Mouse (Mus musculus) forebrain, embryonic 14.5 days (tissue): ENCODE measurements around the gene Tyk2. TPM values are rescaled to one million over a fixed set of nuclear protein-coding genes. Genes with fewer than 3 reads are reported as not detected.
A peak's percentile ranks its signal among the peaks of the same experiment; 100 is the strongest.

Experiments
- ATAC-seq: fragments of 200-750 bp; cut with Nextera tagmentation; 2 replicates; pipeline ENCODE4 v1.8.0; 2017; ENCODE audit warnings: mild to moderate bottlenecking, moderate library complexity
- DNase-seq: peaks from one replicate; pipeline ENCODE4 v3.0.0-alpha.2; 2015; ENCODE audit warnings: low spot score
- H3K27ac ChIP-seq: fragments of 300-500 bp; sonication (generic); 2 replicates; pipeline ENCODE4 v1.5.1; 2014; ENCODE audit warnings: low read depth, mild to moderate bottlenecking, control low read depth, low read length, moderate library complexity
- H3K27me3 ChIP-seq: fragments of 300-500 bp; sonication (generic); replicated peaks from 2 replicates; pipeline ENCODE4 v1.6.1; 2014; ENCODE audit warnings: low read length, control low read depth, mixed read lengths; ENCODE audit not compliant: control insufficient read depth, insufficient read depth
- H3K36me3 ChIP-seq: fragments of 300-500 bp; sonication (generic); 2 replicates; pipeline ENCODE4 v1.6.1; 2014; ENCODE audit warnings: low read length, control low read depth; ENCODE audit not compliant: control insufficient read depth, insufficient read depth
- H3K4me1 ChIP-seq: fragments of 300-500 bp; sonication (generic); 2 replicates; pipeline ENCODE4 v1.6.1; 2014; ENCODE audit warnings: antibody characterized with exemption, low read length, control low read depth; ENCODE audit not compliant: control insufficient read depth, insufficient read depth
- H3K4me2 ChIP-seq: fragments of 300-500 bp; sonication (generic); 2 replicates; pipeline ENCODE4 v1.6.1; 2014; ENCODE audit warnings: mild to moderate bottlenecking, control low read depth, low read length
- H3K4me3 ChIP-seq: fragments of 300-500 bp; sonication (generic); 2 replicates; pipeline ENCODE4 v1.5.1; 2014; ENCODE audit warnings: low read depth, low read length, control low read depth
- H3K9ac ChIP-seq: fragments of 300-500 bp; sonication (generic); 2 replicates; pipeline ENCODE4 v1.6.1; 2014; ENCODE audit warnings: mild to moderate bottlenecking, low read length, control low read depth, moderate library complexity
- H3K9me3 ChIP-seq: fragments of 300-500 bp; sonication (generic); replicated peaks from 2 replicates; pipeline ENCODE4 v1.6.1; 2016; ENCODE audit warnings: low read length, control low read depth, mixed read lengths; ENCODE audit not compliant: control insufficient read depth
- WGBS: fragments of 180-500 bp; shearing (Covaris S2); extraction: QIAGEN DNeasy Blood & Tissue Kit; methylation state at CpG from one replicate; pipeline ENCODE4 v1.1.7; 2014; 5-methylcytosine and 5-hydroxymethylcytosine counted together
- polyA plus RNA-seq: library from polyadenylated mRNA; unstranded; fragments of >200 nt; fragmentation: Nextera tagmentation; extraction: Ambion mirVana; gene quantifications from 2 replicates; pipeline ENCODE4 v1.2.1, GENCODE M21; 2014

Gene Tyk2
- polyA plus RNA-seq, 1 experiment from 2014 or later, result 5.0 TPM

GRCm38 (mm10) chr9:21105760-21106564 lies 25.1 kb downstream of the Tyk2 start:
- ATAC-seq (no peak), DNase-seq (no peak)
- H3K4me2 ChIP-seq, result no peak overlapping the region
- H3K4me3 ChIP-seq, result no peak overlapping the region
- no peaks in the 10 kb centered on the region for H3K9me3 ChIP-seq
- 86% methylated on average over 5 of the region's 5 CpGs for WGBS
- H3K36me3 ChIP-seq, result peaks cover 3% of the 10 kb centered on the region; the same call in 1 of the 2 replicates
- H3K27ac ChIP-seq, result no peak overlapping the region
- no peaks in the 10 kb centered on the region for H3K4me1 ChIP-seq
- H3K9ac ChIP-seq, result no peak overlapping the region
- H3K27me3 ChIP-seq, result no peaks in the 10 kb centered on the region

GRCm38 (mm10) chr9:21104814-21105213 lies 26.2 kb downstream of the Tyk2 start:
- no peak for DNase-seq
- Histone ChIP-seq H3K4me3 (no peak overlapping the region), H3K27me3 (no peaks in the 10 kb centered on the region), H3K4me1 (no peaks in the 10 kb centered on the region), H3K4me2 (no peak overlapping the region), H3K9me3 (no peaks in the 10 kb centered on the region), H3K27ac (no peak overlapping the region), H3K36me3 (peaks cover 3% of the 10 kb centered on the region; the same call in 1 of the 2 replicates), H3K9ac (no peak overlapping the region)
- WGBS, result 91% methylated on average over 6 of the region's 6 CpGs
- no peak for ATAC-seq

DNA sequence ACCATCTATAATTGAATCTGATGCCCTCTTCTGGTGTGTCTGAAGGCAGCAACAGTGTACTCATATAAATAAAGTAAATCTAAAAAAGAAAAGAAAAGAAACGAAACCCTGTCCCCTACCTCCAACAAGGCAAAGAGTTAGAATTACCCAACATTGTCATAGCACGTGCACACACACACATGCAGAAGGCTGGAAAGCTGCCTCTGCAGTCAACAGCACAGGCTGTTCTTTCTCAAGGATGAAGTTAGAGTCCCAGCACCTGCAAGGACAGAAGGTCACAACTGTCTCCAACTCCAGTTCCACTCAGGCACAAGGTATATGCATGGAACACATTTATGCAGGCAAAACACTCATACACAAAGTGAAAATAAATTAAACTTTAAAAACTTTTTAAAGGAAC lies 29.0 kb downstream of the Tyk2 start:
- H3K4me3 ChIP-seq, result no peak overlapping the region
- ATAC-seq (no peak), DNase-seq (no peak)
- H3K36me3 ChIP-seq, result peaks cover 3% of the 10 kb centered on the region; the same call in 1 of the 2 replicates
- no peaks in the 10 kb centered on the region for H3K9me3 ChIP-seq
- H3K27ac ChIP-seq, result no peak overlapping the region
- WGBS, result 91% methylated on average over 2 of the region's 2 CpGs
- no peaks in the 10 kb centered on the region for H3K4me1 ChIP-seq
- no peaks in the 10 kb centered on the region for H3K27me3 ChIP-seq
- no peak overlapping the region for H3K9ac ChIP-seq
- H3K4me2 ChIP-seq, result no peak overlapping the region

DNA sequence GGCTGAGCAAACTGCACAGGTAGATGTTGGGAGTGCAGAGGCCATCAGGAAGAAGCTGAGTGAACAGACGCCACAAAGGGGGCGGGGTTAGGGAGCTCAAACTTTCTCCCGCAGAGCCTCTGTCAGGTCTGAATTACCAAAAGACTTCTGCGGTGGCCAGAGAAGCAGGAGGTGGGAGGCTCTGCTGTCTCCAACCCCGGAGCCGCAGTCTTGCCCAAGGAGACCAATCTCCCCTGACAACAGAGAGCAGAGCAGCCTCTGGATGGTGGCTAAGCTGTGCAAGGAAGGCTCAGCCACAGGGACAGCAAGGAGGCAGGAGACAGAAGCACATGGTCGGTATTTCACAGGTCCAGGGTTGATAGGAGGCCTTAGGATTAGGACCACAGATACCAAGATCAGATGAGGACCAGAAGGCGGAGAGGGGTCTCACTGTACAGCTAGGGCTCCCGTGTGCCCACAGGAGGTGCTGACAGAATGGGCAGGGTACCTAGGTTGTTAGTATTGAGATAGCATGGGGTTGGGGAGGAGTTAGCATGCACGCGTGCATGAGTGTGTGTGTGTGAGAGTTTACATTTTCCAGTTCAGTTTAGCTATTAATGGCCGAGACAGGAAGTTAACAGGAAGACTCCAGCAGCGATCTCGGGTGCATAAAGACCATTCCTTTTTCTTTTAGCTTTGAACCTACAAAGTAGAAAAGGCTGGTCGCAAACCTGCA lies 30.4 kb downstream of the Tyk2 start:
- Histone ChIP-seq H3K9me3 (no peaks in the 10 kb centered on the region), H3K27me3 (no peaks in the 10 kb centered on the region), H3K9ac (no peak overlapping the region), H3K36me3 (peaks cover 3% of the 10 kb centered on the region; the same call in 1 of the 2 replicates), H3K4me1 (no peaks in the 10 kb centered on the region), H3K4me2 (no peak overlapping the region), H3K4me3 (no peak overlapping the region), H3K27ac (no peak overlapping the region)
- WGBS, result 48% methylated on average over 15 of the region's 15 CpGs
- ATAC-seq (no peak), DNase-seq (no peak)

DNA sequence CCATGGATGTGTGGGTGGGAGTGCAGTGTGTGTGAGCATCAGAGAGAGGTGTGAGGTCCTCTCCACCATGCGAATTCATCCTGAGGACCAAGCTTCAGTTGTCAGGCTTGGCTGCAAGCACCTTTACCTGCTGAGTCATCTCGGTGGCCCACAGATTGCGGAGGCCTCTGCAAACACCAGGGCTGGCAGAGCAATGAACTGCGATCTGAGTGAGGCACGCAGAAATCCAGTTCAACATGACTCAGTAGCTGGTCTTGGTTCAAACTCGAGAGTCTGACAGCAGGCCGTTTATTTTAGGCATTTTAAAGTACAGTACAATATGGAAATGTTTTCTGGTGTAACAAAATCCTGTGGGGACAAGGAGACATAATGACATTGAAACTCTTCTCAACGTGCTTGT lies 33.2 kb downstream of the Tyk2 start:
- H3K9me3 ChIP-seq, result no peaks in the 10 kb centered on the region
- no peak overlapping the region for H3K27ac ChIP-seq
- no peak overlapping the region for H3K4me3 ChIP-seq
- H3K9ac ChIP-seq, result no peak overlapping the region
- H3K4me2 ChIP-seq, result no peak overlapping the region
- 88% methylated on average over 8 of the region's 8 CpGs for WGBS
- DNase-seq (no peak), ATAC-seq (no peak)
- no peaks in the 10 kb centered on the region for H3K27me3 ChIP-seq
- no peaks in the 10 kb centered on the region; the same call in 1 of the 2 replicates for H3K36me3 ChIP-seq
- no peaks in the 10 kb centered on the region for H3K4me1 ChIP-seq

DNA sequence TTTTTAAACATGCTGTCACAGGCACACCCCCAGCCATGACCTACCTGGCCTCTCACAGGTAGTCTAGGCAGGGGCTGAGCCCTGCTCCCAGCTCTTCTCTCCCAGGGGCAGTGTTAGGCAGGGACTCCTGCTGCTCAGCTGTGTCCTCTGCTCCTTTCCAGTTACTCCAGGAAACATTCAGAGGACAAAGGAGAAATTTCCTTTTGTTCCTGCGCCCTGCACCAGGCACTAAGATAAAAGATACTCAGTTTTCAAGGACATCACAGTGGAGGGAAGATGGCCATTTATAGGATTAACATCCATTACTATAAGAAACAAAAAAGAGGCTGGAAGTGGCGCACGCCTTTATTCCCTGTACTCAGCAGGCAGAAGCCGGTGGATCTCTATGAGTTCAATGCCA lies 35.1 kb downstream of the Tyk2 start:
- H3K27me3 ChIP-seq, result no peaks in the 10 kb centered on the region
- H3K4me2 ChIP-seq, result no peak overlapping the region
- H3K4me1 ChIP-seq, result no peaks in the 10 kb centered on the region; the same call in 1 of the 2 replicates
- H3K27ac ChIP-seq, result no peak overlapping the region
- no peak overlapping the region for H3K4me3 ChIP-seq
- DNase-seq, result no peak
- 51% methylated on average over 4 of the region's 4 CpGs for WGBS
- H3K9ac ChIP-seq, result no peak overlapping the region
- H3K36me3 ChIP-seq, result no peaks in the 10 kb centered on the region
- H3K9me3 ChIP-seq, result no peaks in the 10 kb centered on the region
- ATAC-seq, result no peak

DNA sequence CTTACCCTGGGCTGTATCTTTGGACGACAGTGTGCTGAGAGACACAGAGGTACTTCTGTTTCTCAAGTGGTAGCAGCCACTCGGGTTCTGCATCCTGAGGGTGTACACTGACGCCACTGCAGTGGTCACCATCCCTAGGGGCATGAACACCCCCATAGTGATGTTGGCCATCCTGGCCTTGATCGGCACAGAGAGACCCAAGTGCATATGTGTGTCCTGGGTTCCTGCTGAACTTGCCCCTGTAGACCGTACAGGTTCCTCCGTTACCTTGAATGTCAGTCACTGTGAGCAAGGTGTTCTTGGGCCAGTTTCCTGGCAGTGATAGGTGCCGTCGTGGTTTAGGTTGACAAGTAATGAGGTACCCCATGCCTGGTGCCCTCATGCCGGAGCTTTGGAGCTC lies 37.6 kb downstream of the Tyk2 start:
- 95% methylated on average over 9 of the region's 9 CpGs for WGBS
- no peak for ATAC-seq

DNA sequence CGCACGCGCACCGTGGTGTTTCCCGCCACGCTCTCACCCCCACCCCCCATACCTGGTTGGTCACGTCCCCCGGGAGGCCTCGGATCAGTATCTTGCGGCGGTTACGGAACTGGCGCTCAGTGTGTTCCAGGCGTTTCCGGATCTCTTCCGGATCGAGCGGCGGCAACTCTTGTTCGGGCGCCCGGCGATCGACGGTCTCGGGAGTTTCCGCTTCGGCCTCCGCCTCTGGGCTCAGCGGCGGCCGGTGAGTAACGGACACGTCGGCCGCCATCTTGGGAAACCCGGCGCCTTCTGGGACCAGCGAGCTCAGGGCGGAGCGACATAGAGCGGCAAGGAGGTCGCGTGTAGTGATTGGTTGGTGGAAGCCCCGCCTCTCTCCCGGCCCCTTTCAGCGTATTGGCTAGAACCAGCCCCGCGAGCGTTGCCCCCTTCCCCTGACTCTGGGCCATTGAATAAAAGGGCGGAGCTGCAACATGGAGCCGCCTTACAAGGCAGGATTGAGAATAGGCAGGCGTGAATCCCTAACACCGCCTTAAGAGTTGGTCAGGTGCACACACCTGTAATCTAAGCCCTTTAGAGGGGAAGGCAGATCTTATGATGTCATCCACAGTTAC lies 39.2 kb downstream of the Tyk2 start, which contains the start of the genes Gm38431 and Raver1:
Gene Gm38431, minus strand, starts transcription at position 291 of the 614 bp plus-strand sequence.
Gene Raver1, minus strand, starts transcription at position 302 of the 614 bp plus-strand sequence.
- under 1% methylated on average over 54 of the region's 54 CpGs for WGBS

More for the DNA sequence above, 37.6 kb downstream of the Tyk2 start:
- Histone ChIP-seq H3K4me1 (peaks cover 8% of the 10 kb centered on the region), H3K9me3 (no peaks in the 10 kb centered on the region), H3K4me2 (no peak overlapping the region), H3K27me3 (no peaks in the 10 kb centered on the region), H3K9ac (no peak overlapping the region), H3K27ac (no peak overlapping the region), H3K36me3 (peaks cover 20% of the 10 kb centered on the region), H3K4me3 (no peak overlapping the region)
- DNase-seq, result no peak

More for the DNA sequence above, 39.2 kb downstream of the Tyk2 start, which contains the start of the genes Gm38431 and Raver1:
- peak within 1 kb of the TSS; percentile 88 for H3K4me2 ChIP-seq
- H3K9ac ChIP-seq, result peak within 1 kb of the TSS; percentile 73
- no peaks in the 10 kb centered on the region for H3K9me3 ChIP-seq
- H3K4me3 ChIP-seq, result peak within 1 kb of the TSS; percentile 66
- H3K27ac ChIP-seq, result peak within 1 kb of the TSS; percentile 73
- H3K27me3 ChIP-seq, result no peaks in the 10 kb centered on the region
- peaks cover 36% of the 10 kb centered on the region for H3K36me3 ChIP-seq
- ATAC-seq (peak; percentile 100), DNase-seq (peak; percentile 99)
- peaks cover 8% of the 10 kb centered on the region for H3K4me1 ChIP-seq
